Mouse (Mus musculus) cerebellum, adult 9-11 months (tissue): Measurements from ENCODE around the gene Tph2.
A peak's percentile ranks its signal among the peaks of the same experiment; 100 is the strongest.

ENCODE experiments used
- DNase-seq: peaks from one replicate; pipeline ENCODE4 v3.0.0; 2022

The Tph2 gene

DNA sequence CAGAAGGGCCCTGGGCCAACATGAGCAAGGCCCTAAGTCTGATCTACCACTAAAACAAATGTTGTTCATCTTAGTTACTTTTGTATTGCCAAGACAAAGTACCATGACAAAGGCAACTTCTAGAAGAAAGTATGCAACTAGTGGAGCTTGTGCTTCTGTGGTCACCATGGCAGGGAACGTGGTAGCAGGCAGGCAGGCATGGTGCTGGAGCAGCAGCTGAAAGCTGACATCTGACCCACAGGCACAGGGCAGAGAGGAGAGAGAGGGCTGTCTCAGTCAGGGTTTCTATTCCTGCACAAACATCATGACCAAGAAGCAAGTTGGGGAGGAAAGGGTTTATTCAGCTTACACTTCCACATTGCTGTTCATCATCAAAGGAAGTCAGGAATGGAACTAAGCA lies 56.9 kb downstream of the Tph2 start:
- DNase-seq, result no peak

DNA sequence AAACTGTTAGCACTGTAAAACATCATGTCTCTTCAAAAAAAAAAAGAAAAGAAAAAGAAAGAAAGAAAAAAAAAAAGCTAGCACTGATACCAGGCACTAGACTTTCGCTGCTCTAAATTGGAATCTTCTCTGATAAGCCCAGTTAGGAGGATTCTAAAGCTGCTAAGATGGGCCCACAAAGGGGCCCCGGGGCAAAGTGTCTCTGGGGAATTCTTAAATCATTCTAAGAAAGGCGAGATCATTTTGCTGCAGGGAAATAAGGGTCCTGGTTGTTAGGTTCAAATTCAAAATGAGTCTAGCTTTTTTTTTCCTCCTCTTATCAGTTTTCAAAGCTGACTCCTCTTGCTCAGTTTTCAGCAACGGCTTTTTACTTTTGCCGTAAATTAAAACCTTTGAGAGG lies 59.3 kb downstream of the Tph2 start:
- no peak for DNase-seq

DNA sequence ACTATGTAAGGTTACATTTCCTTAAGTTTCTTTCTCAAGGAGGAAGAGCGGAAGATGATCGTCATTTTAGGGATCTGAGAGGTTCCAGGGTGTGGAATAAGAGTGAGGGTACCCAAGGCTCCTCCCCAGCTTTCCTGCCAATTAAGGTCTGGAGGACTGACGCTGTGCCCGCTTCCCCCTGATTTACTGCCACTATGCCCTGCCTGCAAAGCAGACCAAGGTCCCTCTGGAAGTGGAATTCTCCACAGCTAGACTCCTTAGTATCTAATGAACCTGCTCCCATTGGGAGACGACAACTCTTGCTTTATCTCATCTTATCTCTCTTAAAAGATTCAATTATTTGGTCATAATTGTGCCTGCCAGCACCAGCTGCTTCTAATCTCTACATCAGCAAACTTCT lies 59.8 kb downstream of the Tph2 start:
- DNase-seq, result no peak

DNA sequence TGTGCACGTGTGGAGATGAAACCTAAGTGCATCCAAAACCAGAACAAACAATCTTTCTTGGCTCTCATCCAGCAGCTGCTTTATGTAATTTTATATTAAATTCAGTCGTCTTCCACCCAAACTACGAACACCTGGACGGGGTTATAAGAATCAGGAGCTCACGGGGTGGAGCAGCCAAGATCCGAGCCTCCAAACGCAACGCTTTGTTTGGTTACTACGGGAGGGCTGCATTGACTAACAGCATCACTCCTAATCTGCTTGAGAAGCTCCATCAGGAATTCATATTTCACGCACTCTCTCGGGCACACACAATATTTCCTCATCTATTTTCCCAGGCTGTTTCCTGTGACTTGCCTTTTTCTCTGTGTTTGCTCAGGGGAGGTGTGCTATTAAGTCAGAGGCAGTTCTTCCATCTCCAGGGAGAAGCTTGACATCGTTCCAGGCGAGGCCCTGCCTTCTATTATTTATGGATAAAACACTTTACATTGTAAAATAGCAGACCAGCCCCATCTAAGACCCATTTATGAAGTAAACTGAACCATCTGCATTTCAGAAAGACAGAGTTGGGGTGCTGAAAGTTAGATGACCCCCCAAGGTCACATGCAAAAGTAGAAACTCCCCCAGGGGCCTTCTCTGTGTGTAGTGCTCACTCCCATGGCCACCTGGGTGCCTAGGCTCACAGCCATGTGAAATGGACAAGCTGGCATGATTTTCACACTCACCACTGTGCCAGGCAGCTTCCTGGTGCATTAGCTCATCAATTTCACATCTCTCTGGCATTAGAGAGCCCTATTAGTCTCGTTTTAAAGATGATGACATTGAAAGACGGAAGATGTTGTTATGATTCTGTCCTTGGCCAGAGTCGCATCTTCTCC lies 76.9 kb downstream of the Tph2 start:
- DNase-seq, result no peak

DNA sequence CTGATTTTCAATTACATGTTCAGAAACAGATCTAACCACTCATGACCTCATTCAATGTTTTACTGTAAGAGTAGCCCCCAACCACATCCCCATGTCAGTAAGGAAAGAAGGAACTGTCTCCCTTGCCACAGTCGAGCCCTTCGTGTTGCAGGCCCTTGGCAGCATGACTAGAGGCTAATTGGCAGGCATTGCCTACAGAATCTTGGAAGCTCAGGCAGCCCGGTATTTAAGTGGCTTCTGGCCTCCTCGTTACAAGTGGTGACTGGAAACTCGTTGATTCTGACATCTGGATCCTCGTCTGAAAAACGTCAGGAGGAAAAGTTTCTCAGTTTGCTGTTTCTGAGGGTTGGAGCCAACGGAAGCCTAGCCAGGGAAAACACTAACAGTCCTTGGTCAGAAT lies 80.6 kb downstream of the Tph2 start:
- no peak for DNase-seq

DNA sequence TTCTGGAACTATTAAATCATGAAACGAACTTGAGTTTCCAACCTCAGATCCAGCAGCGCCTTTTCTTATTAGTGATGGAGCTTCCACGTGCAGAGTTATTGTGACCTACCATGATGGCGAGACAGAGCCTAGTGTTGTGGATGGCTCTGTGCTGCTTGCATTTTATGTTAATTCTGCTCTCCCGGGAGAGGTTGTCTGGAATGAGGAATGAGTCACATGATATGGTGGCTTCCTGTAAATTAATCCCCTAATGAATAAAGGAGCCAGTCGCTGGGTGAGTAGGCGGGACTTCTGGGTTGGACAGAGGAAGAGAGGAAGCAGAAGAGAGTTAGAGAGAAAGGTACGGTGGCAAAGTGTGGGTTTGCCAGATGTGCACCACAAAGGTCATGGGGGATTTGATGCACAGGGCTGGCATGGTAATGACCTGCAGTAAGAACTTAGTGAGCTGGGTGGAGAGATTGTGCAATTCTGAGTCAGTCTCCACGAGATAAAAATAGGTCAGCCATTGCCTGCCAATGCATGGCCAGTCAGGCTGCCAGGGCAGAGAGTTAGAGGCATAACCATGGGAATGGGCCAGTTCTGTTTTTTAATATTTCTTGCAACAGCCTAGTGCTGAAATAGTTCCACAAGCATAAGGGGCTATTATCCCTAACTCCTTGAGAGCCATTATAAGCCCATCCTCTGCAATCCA lies 84.8 kb downstream of the Tph2 start:
- DNase-seq, result peak; percentile 64

DNA sequence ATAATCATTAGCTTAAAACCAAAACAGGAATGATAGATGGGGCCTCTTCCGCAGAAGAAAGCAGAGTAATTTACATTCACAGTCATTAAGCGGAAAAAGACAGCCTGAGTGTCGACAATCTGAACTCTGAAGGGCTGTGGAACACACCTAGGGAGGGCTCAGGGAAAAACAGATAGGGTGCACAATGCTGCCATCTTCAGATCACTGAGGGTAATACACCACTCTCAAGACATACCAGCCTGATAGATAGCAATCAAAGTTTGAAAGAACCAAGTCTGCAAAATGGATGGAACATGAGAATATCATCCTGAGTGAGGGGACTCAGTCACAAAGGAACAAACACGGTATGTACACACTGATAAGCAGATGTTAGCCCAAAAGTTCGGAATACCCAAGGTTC lies 87.7 kb downstream of the Tph2 start:
- DNase-seq, result peak; percentile 83

DNA sequence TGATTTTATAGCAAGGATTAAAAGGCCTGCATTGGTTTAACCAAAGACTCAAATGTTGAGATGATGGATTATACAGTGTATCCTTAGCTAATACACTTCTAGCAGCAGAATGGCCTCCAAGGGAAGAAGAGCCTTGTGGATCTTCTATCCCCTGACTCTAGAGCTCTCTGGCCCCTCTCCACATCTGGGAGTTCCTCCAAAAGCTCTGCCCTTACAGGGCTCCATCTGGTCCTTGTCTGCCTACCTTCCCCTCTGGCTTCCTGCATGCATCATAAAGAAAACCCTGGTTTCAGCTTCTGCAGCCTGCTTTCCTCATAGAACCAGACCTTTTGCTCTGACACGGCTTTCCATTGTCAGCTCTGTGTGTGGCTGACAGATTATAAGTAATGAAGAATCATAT lies 88.6 kb downstream of the Tph2 start:
- no peak for DNase-seq

DNA sequence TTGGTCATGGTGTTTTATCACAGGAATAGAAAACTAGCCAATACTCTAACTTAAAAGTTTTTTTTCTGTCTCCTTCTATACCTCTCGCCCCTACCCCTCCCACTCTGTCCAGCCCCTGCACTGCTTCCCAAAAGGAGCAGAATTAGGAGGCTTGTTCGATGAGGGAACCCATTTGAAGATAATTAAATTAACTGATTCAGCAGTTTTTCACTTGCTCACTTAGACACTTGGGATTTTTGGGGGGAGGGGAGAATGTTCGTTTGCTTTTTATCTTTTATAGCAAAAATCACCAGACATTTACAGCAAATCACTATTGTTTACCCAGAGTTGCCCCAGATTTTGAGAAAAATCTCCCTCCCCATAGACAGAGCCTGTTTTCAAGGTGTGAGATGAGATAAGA lies 106.6 kb downstream of the Tph2 start:
- DNase-seq, result no peak

DNA sequence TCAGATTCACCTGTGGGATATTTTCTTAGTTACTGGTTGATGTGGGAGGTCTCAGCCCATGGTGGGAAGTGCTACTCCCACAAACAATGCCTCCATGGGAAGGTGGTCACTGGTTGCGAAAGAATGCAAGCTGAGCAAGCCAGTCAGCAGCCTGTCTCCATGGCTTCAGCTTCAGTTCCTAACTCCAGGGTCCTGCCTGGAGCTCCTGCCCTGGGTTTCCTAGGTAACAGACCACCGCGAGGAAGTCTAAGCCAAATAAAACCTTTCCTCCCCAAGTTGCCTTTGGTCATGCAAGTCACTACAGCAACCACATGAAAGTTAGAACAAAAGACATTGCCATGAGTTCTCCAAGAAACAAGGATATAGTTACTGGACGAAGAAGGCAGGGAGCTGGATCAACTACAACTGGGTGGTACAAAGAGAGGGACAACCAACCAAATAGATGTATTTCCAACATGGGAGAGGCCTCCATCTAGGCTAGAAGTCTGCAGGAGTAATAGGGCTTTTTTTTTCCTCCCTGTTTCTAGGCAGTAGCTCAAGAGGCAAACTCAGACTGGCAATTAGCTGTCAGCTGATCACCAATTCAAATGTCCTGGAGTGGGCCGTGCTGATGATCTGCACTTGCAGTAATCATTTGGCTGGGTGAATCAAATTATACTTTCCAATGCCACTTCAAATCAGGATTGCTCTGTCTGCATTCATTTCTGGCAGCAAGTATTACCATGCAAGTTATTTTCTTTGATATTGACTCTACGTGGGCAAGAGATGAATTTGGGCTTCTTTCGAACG lies 115.5 kb downstream of the Tph2 start:
- no peak for DNase-seq

DNA sequence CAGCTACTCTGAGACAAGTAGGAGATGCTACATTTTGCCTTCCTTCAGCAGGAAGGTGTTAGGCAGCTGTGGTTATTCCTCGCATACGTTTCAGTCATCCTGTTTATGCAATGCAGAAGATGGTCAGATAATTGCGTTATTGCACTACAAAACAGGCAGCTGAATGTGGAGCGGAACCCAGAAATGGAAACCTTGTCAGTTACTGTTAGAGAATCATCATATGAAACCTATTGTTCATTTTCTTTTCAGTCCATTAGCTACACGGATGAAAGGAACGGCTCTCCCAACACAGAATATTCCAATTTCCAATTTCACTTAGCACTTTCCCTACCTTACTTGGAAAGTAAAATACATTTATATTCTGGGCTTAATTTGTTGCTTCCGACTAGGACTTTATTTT lies 120.9 kb downstream of the Tph2 start:
- no peak for DNase-seq

DNA sequence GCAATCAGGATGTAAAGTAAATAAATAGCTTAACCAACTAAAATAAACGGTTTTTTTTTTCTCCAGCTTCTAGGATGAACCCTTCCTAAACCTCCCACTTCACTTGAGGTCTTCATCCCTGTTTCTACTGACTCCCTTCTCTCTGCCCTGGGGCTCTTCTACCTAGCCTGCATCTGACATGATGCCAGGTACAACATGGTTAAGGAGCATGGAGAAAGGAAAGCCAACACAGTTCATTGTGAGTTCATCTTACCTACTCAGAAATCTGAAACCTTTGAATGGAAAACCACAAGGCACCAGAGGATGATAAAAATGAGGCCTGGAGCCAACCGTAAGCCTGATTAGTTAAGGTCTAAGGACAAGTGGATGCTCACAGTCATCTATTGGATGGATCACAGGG lies 123.3 kb downstream of the Tph2 start:
- DNase-seq, result no peak

DNA sequence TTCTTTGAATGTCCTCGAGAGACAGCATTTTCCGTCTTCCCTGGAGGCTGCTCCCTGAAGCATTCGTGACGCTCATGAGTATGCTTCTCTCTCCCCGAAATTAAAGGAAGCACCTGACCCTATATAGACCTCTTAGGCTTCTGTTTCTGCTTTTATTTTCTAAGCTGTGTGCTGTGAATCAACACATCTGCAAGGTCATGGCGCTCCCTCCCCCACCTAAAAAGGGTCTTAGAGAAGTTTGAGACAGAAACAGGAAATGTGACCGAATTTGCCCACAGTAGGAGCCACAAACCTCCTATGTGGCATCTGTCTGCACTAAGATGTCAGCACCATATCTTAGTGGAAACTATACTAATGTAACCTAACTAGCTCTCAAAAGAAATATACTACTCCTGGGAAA lies 124.1 kb downstream of the Tph2 start:
- no peak for DNase-seq

DNA sequence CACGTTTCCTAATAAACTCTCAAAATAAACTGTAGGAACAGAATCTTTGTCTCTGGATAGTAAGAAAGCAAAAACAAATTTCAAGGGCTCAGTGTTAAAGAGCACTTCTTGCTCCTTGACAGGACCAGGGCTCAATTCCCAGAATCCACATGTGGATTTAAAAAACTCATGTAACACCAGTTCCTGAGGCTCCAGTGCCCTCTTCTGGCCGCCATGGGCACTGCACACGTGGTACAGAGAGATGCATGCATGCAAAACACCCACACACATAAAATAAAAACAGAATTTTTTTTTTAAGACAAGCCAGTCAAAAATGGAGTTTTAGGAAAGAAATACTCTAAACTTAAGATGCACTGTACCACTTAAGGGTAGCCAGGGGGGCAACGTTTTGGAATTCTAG lies 133.2 kb downstream of the Tph2 start:
- peak; percentile 30 for DNase-seq

DNA sequence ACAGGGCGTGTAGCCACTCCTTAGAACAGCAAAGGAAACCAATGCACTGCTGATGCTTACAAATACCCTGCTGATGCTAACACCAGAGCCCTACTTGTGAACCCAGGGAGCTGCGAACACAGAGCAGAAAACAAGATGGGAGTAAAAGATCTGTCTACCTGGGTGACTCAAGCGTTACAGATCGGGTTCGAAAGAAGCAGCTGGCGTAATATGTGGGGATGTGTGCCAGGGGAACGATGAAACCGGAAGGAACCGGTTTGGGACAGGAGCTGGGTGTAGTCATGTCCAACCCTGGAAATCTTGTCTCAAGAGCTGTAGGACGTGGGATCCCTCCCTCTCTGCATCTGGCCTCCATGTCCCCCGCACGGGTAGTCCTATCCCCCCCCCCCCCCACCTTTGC lies 134.1 kb downstream of the Tph2 start:
- DNase-seq, result peak; percentile 67

DNA sequence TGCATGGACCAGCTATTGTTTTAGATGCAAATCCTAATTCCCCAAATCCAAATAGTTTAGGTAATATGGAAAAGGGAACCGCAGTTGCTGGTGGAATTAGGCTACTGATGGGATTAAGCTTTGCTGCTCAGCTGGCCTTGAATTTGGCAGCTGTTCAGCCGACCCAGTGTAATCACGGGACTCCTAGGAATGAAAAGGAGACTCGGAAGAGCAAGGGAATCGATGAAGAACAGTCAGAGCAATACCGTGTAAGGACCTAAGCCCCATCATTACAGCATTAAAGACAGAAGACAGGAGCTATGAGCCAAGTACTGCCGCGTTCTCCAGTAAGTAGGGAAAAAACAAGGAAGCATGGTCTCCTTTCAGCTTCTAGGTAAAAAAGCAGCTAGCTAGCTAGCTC lies 134.6 kb downstream of the Tph2 start:
- DNase-seq, result peak; percentile 62

DNA sequence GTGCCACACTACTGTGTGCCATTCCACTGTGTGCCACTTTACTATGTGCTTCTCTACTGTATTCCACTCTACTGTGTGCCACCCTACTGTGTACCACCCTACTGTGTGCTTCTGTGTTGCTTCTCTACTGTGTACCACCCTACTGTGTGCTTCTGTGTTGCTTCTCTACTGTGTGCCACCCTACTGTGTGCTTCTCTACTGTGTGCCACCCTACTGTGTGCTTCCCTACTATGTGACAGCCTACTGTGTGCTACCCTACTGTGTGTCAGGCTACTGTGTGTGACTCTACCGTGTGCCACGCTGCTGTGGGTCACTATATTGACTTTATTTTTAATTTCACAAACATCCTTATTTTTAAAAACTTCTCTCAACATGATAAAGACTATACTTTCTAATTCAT lies 136.3 kb downstream of the Tph2 start:
- DNase-seq, result no peak

DNA sequence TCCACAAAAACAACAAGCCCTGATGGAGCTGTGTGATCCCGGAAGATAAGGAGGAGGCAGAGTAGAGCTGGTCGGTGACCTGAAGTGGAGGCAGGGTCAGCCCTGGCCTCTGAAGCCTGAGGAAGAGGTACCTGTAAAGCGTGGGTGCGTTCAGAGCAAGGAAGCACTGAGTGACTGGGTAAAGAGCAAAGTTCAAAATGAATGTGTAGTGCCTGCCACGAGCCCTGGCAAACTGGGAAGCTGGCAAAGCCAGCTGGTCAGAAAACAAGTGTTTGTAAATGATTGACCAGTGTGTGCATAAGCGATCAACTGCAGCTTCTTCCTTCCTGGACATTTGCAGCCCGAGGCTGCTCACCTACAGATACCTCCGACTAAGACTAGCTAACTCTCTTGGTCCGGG lies 149.1 kb downstream of the Tph2 start:
- no peak for DNase-seq
